In genomic region chr17:46703971-46704886, GRCm38 (mm10) we compare ENCODE assay signal across 8 mouse cellular contexts. TPM values are rescaled to one million over a fixed set of nuclear protein-coding genes. Genes with fewer than 3 reads are reported as not detected.
DNase-seq lines count a peak whose midpoint lies in the region; ATAC-seq and TF ChIP-seq lines count a peak whose summit lies in the region.

No protein-coding gene starts in this region.

- no peak for TF ChIP-seq CTCF in kidney, adult 2 months (conservative IDR thresholded peaks at IDR 0.05; ENCODE audit: insufficient read depth, insufficient read length, low read depth, low read length)

- H3K9ac ChIP-seq in forebrain, embryonic 14.5 days (ENCODE audit: low read length): peak overlapping the region; percentile 95
- H3K9ac ChIP-seq in liver, embryonic 12.5 days: peak overlapping the region; percentile 93
- H3K9ac ChIP-seq in stomach, embryonic 14.5 days (replicated peaks; ENCODE audit: low read depth, low read length): peak overlapping the region; percentile 86

- 6% methylated on average over 41 of the region's 41 CpGs for WGBS in kidney, adult 2 months
- WGBS in forebrain, embryonic 14.5 days: 4% methylated on average over 40 of the region's 41 CpGs
- WGBS in liver, embryonic 12.5 days (ENCODE audit: insufficient replicate concordance): 4% methylated on average over 35 of the region's 41 CpGs
- 3% methylated on average over 32 of the region's 41 CpGs for WGBS in stomach, embryonic 14.5 days

- peak overlapping the region; percentile 76 for H3K4me3 ChIP-seq in kidney, adult 2 months (ENCODE audit: insufficient read depth, low read depth, low read length)
- H3K4me3 ChIP-seq in forebrain, embryonic 14.5 days (ENCODE audit: low read depth, low read length): peak overlapping the region; percentile 95
- H3K4me3 ChIP-seq in liver, embryonic 12.5 days: peak overlapping the region; percentile 88
- peak overlapping the region; percentile 89 for H3K4me3 ChIP-seq in stomach, embryonic 14.5 days (ENCODE audit: low read depth, low read length)

- H3K27me3 ChIP-seq in kidney, adult 2 months (replicated peaks; ENCODE audit: control insufficient read depth, insufficient read depth, low read length): no peaks in the 10 kb centered on the region
- no peaks in the 10 kb centered on the region for H3K27me3 ChIP-seq in forebrain, embryonic 14.5 days (replicated peaks; ENCODE audit: control insufficient read depth, insufficient read depth, low read length)
- H3K27me3 ChIP-seq in liver, embryonic 12.5 days (replicated peaks): no peaks in the 10 kb centered on the region
- H3K27me3 ChIP-seq in stomach, embryonic 14.5 days (ENCODE audit: control insufficient read depth, insufficient read depth, low read length): no peaks in the 10 kb centered on the region

- H3K4me1 ChIP-seq in kidney, adult 2 months (ENCODE audit: control insufficient read depth, insufficient read depth, low read length): peaks cover 3% of the 10 kb centered on the region; the same call in 1 of the 2 replicates
- peaks cover 19% of the 10 kb centered on the region for H3K4me1 ChIP-seq in forebrain, embryonic 14.5 days (ENCODE audit: control insufficient read depth, insufficient read depth, low read length)
- H3K4me1 ChIP-seq in liver, embryonic 12.5 days: peaks cover 60% of the 10 kb centered on the region
- H3K4me1 ChIP-seq in stomach, embryonic 14.5 days (ENCODE audit: control insufficient read depth, insufficient read depth, low read length): peaks cover 27% of the 10 kb centered on the region

- H3K27ac ChIP-seq in kidney, adult 2 months (ENCODE audit: insufficient read depth, low read depth, low read length): peak overlapping the region; percentile 44
- H3K27ac ChIP-seq in forebrain, embryonic 14.5 days (ENCODE audit: low read depth, low read length): peak overlapping the region; percentile 90
- H3K27ac ChIP-seq in liver, embryonic 12.5 days: peak overlapping the region; percentile 89
- peak overlapping the region; percentile 96 for H3K27ac ChIP-seq in stomach, embryonic 14.5 days (ENCODE audit: low read length)

- peak overlapping the region; percentile 56 for H3K4me2 ChIP-seq in forebrain, embryonic 14.5 days (ENCODE audit: low read length)
- peak overlapping the region; percentile 95 for H3K4me2 ChIP-seq in liver, embryonic 12.5 days
- H3K4me2 ChIP-seq in stomach, embryonic 14.5 days (replicated peaks; ENCODE audit: low read depth, low read length): peak overlapping the region; percentile 59

- no peak for TF ChIP-seq POLR2A in kidney, adult 2 months (IDR thresholded peaks at IDR 0.05; ENCODE audit: low read depth, low read length)

- ATAC-seq in forebrain, embryonic 14.5 days: peak; percentile 70
- ATAC-seq in liver, embryonic 12.5 days: peak; percentile 73
- ATAC-seq in stomach, embryonic 14.5 days (ENCODE audit: insufficient number of reproducible peaks, insufficient read depth, low FRiP score, low read depth): peak; percentile 75

- no peaks in the 10 kb centered on the region for H3K36me3 ChIP-seq in kidney, adult 2 months (ENCODE audit: control insufficient read depth, insufficient read depth, low read length)
- H3K36me3 ChIP-seq in forebrain, embryonic 14.5 days (ENCODE audit: control insufficient read depth, insufficient read depth, low read length): peaks cover 8% of the 10 kb centered on the region
- peaks cover 19% of the 10 kb centered on the region for H3K36me3 ChIP-seq in liver, embryonic 12.5 days
- peaks cover 9% of the 10 kb centered on the region; the same call in 1 of the 2 replicates for H3K36me3 ChIP-seq in stomach, embryonic 14.5 days (ENCODE audit: control insufficient read depth, insufficient read depth, low read length)

- no peak for DNase-seq in kidney, adult 2 months
- no peak for DNase-seq in kidney, postnatal 36 days
- peak; percentile 38 for DNase-seq in NIH3T3 (ENCODE audit: low read depth)
- DNase-seq in forebrain, embryonic 14.5 days (ENCODE audit: low spot score): no peak
- no peak for DNase-seq in frontal cortex, adult 2 months (ENCODE audit: extremely low spot score in 1 of 2, low spot score in 1 of 2)
- DNase-seq in layer of hippocampus, postnatal 36 days: no peak

- no peaks in the 10 kb centered on the region for H3K9me3 ChIP-seq in forebrain, embryonic 14.5 days (replicated peaks; ENCODE audit: control insufficient read depth, low read length)
- no peaks in the 10 kb centered on the region for H3K9me3 ChIP-seq in liver, embryonic 12.5 days (replicated peaks)
- H3K9me3 ChIP-seq in stomach, embryonic 14.5 days (ENCODE audit: control insufficient read depth, low read depth, low read length): no peaks in the 10 kb centered on the region

RNA-seq across cellular contexts. Expression of gene Ppp2r5d, which starts 0.7 kb away (rescaled TPM):
- 37.2 and 38.9 TPM in 2 replicates for polyA plus RNA-seq in kidney, adult 2 months (2012; rRNA removed)
- polyA plus RNA-seq in forebrain, embryonic 14.5 days (2014; fragmentation: Nextera tagmentation; extraction: Ambion mirVana): 73.9 and 78.0 TPM in 2 replicates
- polyA plus RNA-seq in liver, embryonic 12.5 days (2016; fragmentation: Nextera tagmentation; extraction: Ambion mirVana): 48.3 and 49.1 TPM in 2 replicates
- polyA plus RNA-seq in stomach, embryonic 14.5 days (2014; fragmentation: Nextera tagmentation; extraction: Ambion mirVana): 77.5 and 82.8 TPM in 2 replicates
- polyA plus RNA-seq in frontal cortex, adult 2 months (2012; rRNA removed): 95.4 and 95.5 TPM in 2 replicates
- total RNA-seq in layer of hippocampus, postnatal 36 days (2021): 10 to 100 TPM; 86.5 to 91.9 TPM

RNA-seq across cellular contexts. Expression of gene Pex6, which starts 7.0 kb away (rescaled TPM):
- polyA plus RNA-seq in kidney, adult 2 months (2012; rRNA removed): 68.2 and 84.1 TPM in 2 replicates
- 16.9 and 17.6 TPM in 2 replicates for polyA plus RNA-seq in forebrain, embryonic 14.5 days (2014; fragmentation: Nextera tagmentation; extraction: Ambion mirVana)
- 20.7 and 21.1 TPM in 2 replicates for polyA plus RNA-seq in liver, embryonic 12.5 days (2016; fragmentation: Nextera tagmentation; extraction: Ambion mirVana)
- polyA plus RNA-seq in stomach, embryonic 14.5 days (2014; fragmentation: Nextera tagmentation; extraction: Ambion mirVana): 18.6 and 18.8 TPM in 2 replicates
- polyA plus RNA-seq in frontal cortex, adult 2 months (2012; rRNA removed): 49.1 and 50.5 TPM in 2 replicates
- total RNA-seq in layer of hippocampus, postnatal 36 days (2021): 10 to 100 TPM; 54.6 to 56.6 TPM

RNA-seq across cellular contexts. Expression of gene Klhdc3, which starts 23.5 kb away (rescaled TPM):
- polyA plus RNA-seq in kidney, adult 2 months (2012; rRNA removed): 88.6 and 90.6 TPM in 2 replicates
- 147 and 164 TPM in 2 replicates for polyA plus RNA-seq in forebrain, embryonic 14.5 days (2014; fragmentation: Nextera tagmentation; extraction: Ambion mirVana)
- 83.4 and 85.0 TPM in 2 replicates for polyA plus RNA-seq in liver, embryonic 12.5 days (2016; fragmentation: Nextera tagmentation; extraction: Ambion mirVana)
- 101 and 105 TPM in 2 replicates for polyA plus RNA-seq in stomach, embryonic 14.5 days (2014; fragmentation: Nextera tagmentation; extraction: Ambion mirVana)
- polyA plus RNA-seq in frontal cortex, adult 2 months (2012; rRNA removed): 189 and 198 TPM in 2 replicates
- 100 to 1,000 TPM; 166 to 167 TPM for total RNA-seq in layer of hippocampus, postnatal 36 days (2021)

RNA-seq across cellular contexts. Expression of gene Gnmt, which starts 24.7 kb away (rescaled TPM):
- 54.3 and 59.7 TPM in 2 replicates for polyA plus RNA-seq in kidney, adult 2 months (2012; rRNA removed)
- 0.58 and 0.79 TPM in 2 replicates for polyA plus RNA-seq in forebrain, embryonic 14.5 days (2014; fragmentation: Nextera tagmentation; extraction: Ambion mirVana)
- polyA plus RNA-seq in liver, embryonic 12.5 days (2016; fragmentation: Nextera tagmentation; extraction: Ambion mirVana): 5.8 and 6.7 TPM in 2 replicates
- 0.33 and 0.67 TPM in 2 replicates for polyA plus RNA-seq in stomach, embryonic 14.5 days (2014; fragmentation: Nextera tagmentation; extraction: Ambion mirVana)
- polyA plus RNA-seq in frontal cortex, adult 2 months (2012; rRNA removed): 1.8 and 2.2 TPM in 2 replicates
- not detected for total RNA-seq in layer of hippocampus, postnatal 36 days (2021)

RNA-seq across cellular contexts. Expression of gene Mea1, which starts 25.6 kb away (rescaled TPM):
- 89.2 and 99.3 TPM in 2 replicates for polyA plus RNA-seq in kidney, adult 2 months (2012; rRNA removed)
- polyA plus RNA-seq in forebrain, embryonic 14.5 days (2014; fragmentation: Nextera tagmentation; extraction: Ambion mirVana): 243 and 265 TPM in 2 replicates
- 67.4 and 77.4 TPM in 2 replicates for polyA plus RNA-seq in liver, embryonic 12.5 days (2016; fragmentation: Nextera tagmentation; extraction: Ambion mirVana)
- 152 and 162 TPM in 2 replicates for polyA plus RNA-seq in stomach, embryonic 14.5 days (2014; fragmentation: Nextera tagmentation; extraction: Ambion mirVana)
- polyA plus RNA-seq in frontal cortex, adult 2 months (2012; rRNA removed): 151 and 157 TPM in 2 replicates
- 100 to 1,000 TPM in 1 of 2 experiments, 10 to 100 TPM in 1; 97.6 to 100 TPM for total RNA-seq in layer of hippocampus, postnatal 36 days (2021)

Comparison
In these comparisons a context has a peak if more than half of its experiments do, and no peak if none do; other contexts are left out.
1. H3K27ac ChIP-seq: peak in every context shown above with its lines; median percentile 96 in stomach, embryonic 14.5 days; 90 in forebrain, embryonic 14.5 days; 89 in liver, embryonic 12.5 days; 44 in kidney, adult 2 months.